Mouse (Mus musculus): ENCODE data around the gene Slc7a4.
"Not testable (repeated sequence)": the region's sequence is repeated elsewhere in the genome, so short reads cannot be mapped to it uniquely, and the experiment has no call there.

The Slc7a4 gene

GRCm38 (mm10) chr16:17561751-17562208, 21.2 kb downstream of the Slc7a4 start, which contains the start of gene P2rx6:
Gene P2rx6, plus strand, starts transcription at chr16:17561885.
- peak; percentile 85 for DNase-seq (ENCODE audit: low read depth, low spot score)

GRCm38 (mm10) chr16:17561128-17561750, 21.8 kb downstream of the Slc7a4 start, which contains the start of gene Lrrc74b:
Gene Lrrc74b, minus strand, starts transcription at chr16:17561247.
- peak; percentile 89 for DNase-seq (ENCODE audit: low read depth, low spot score)

GRCm38 (mm10) chr16:17559396-17560027, 23.5 kb downstream of the Slc7a4 start:
- no peak for DNase-seq (ENCODE audit: low read depth, low spot score)

- no peak for DNase-seq (ENCODE audit: low read depth, low spot score)
These were observed 24.2 kb downstream of the Slc7a4 start for GRCm38 (mm10) chr16:17558811-17559210.

- peak; percentile 54 for DNase-seq (ENCODE audit: low read depth, low spot score)
These were observed 25.0 kb downstream of the Slc7a4 start for GRCm38 (mm10) chr16:17557947-17558480.

GRCm38 (mm10) chr16:17556907-17557306, 26.1 kb downstream of the Slc7a4 start:
- DNase-seq (ENCODE audit: low read depth, low spot score): no peak

GRCm38 (mm10) chr16:17556180-17556579, 26.8 kb downstream of the Slc7a4 start:
- no peak for DNase-seq (ENCODE audit: low read depth, low spot score)

- not testable (repeated sequence) for DNase-seq (ENCODE audit: low read depth, low spot score)
These were observed 28.3 kb downstream of the Slc7a4 start for GRCm38 (mm10) chr16:17554702-17555101.

- DNase-seq (ENCODE audit: low read depth, low spot score): peak; percentile 32
These were observed 28.9 kb downstream of the Slc7a4 start for GRCm38 (mm10) chr16:17553910-17554685.

- DNase-seq (ENCODE audit: low read depth, low spot score): no peak
These were observed 30.2 kb downstream of the Slc7a4 start for GRCm38 (mm10) chr16:17552837-17553236.

- DNase-seq (ENCODE audit: low read depth, low spot score): no peak
These were observed 40.4 kb downstream of the Slc7a4 start for GRCm38 (mm10) chr16:17542632-17543031.

GRCm38 (mm10) chr16:17536584-17536983, 46.4 kb downstream of the Slc7a4 start:
- DNase-seq (ENCODE audit: low read depth, low spot score): no peak

- no peak for DNase-seq (ENCODE audit: low read depth, low spot score)
These were observed 50.2 kb downstream of the Slc7a4 start for GRCm38 (mm10) chr16:17532676-17533329.

GRCm38 (mm10) chr16:17532271-17532670, 50.7 kb downstream of the Slc7a4 start:
- no peak for DNase-seq (ENCODE audit: low read depth, low spot score)

GRCm38 (mm10) chr16:17530640-17531288, 52.2 kb downstream of the Slc7a4 start, which contains the start of gene Thap7:
Gene Thap7, minus strand, starts transcription at chr16:17531136.
- peak; percentile 97 for DNase-seq (ENCODE audit: low read depth, low spot score)

- DNase-seq (ENCODE audit: low read depth, low spot score): no peak
These were observed 52.9 kb downstream of the Slc7a4 start for GRCm38 (mm10) chr16:17529981-17530586.

- no peak for DNase-seq (ENCODE audit: low read depth, low spot score)
These were observed 54.7 kb downstream of the Slc7a4 start for GRCm38 (mm10) chr16:17528276-17528675.

- no peak for DNase-seq (ENCODE audit: low read depth, low spot score)
These were observed 55.4 kb downstream of the Slc7a4 start for GRCm38 (mm10) chr16:17527606-17528005.

- no peak for DNase-seq (ENCODE audit: low read depth, low spot score)
These were observed 56.8 kb downstream of the Slc7a4 start for GRCm38 (mm10) chr16:17526223-17526622.

GRCm38 (mm10) chr16:17525524-17525923, 57.5 kb downstream of the Slc7a4 start:
- no peak for DNase-seq (ENCODE audit: low read depth, low spot score)
